Mouse (Mus musculus) 3134 (cell line): ENCODE measurements around the gene Gls2.

ENCODE experiments used
- DNase-seq: peaks from one replicate; pipeline ENCODE4 v3.0.0-alpha.2; 2011; ENCODE audit warnings: low spot score; ENCODE audit not compliant: insufficient read length; ENCODE audit errors: extremely low read depth

The Gls2 gene

DNA sequence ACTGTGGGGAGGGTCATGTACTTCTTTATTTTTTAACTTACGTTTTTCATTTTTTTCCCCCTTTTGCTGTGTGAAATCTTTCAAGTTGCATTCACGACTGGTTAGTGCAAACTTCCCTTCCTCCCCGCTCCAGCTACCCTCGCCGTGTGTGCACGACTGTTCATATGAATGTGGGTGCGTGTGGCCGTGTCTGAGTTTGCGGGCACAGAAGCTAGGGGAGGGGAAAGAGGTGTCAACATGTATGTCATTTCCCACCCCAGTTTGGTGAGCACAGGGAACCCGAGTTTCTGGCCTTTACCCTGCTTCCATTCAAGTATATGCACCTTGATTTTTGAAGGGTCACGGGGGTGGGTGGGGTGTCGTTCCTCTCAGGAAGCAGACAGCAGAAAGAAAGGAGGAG is 36.3 kb downstream of the Gls2 start:
- DNase-seq, result no peak

- no peak for DNase-seq
Measured at GRCm38 (mm10) chr10:128231146-128231545, 36.9 kb downstream of the Gls2 start.

DNA sequence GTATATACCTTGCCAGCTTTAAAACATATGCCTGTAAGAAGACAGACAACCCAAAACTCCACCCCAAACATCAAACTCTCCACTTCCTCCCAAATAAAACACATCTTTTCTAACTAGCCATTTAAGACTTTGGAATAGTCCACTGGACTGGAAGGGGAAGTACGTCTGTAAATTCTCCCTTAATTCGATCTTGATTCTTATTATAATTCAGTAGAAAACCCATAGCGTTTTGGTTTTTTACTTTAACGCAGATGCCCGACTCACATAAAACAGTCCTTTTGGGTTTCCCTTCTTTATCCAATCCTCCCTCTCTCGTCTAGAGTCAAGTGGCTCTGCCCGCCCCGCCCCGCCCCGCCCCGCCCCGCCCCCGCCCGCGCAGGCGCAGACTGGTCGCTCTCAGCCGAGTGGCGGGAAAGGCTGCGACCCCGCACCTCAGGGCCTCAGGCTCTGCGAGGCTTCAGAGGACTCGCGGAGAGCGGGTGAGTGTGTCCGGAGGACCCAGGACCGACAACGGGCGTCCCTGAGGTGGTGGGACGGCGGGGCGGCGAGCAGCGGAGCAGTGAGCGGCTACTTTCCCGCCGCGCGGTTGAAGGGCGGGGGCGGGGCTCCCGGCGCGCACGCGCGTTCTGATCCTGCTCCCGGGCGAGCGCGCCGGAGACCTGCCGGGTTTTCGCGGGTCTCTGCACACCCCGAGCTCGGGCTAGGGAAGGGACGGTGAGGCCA is 37.6 kb downstream of the Gls2 start, which contains the start of gene Timeless:
TSS of gene Timeless (plus strand) at position 369 of the 723 bp plus-strand sequence.
- peak; percentile 88 for DNase-seq

- DNase-seq, result no peak
Measured at GRCm38 (mm10) chr10:128232420-128232985, 38.2 kb downstream of the Gls2 start.

GRCm38 (mm10) chr10:128236321-128236720 is 42.1 kb downstream of the Gls2 start:
- no peak for DNase-seq

DNA sequence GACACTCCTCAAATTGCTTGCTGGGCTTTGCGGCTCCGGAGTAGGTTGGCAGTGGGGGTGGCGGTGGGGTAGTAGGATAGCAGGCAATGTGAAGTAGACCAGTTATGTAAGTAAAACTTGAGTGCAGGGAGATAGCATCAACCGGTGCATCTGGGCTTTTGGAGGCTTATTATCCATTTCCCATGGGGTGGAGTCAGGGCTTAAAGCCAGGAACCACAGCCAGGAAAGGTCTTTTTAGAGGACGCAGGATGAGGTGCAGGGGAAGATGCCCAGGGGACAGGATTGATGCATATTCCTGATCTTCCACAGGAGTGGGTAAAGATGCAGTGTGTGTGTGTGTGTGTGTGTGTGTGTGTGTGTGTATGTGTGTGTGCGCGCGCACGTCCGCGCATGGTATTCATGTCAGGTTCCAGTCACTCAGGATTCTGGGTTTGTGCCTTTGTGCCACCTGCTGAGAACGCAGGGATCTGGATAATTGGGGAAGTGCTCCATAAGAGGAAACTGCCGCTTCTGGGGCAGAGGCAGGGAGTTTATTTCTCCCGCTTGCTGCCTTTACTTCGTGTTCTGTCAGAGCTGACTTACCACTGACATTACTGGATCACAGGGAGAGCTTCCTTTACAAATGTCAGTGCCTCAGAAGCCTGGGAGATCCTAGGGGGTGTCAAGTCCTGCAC is 43.7 kb downstream of the Gls2 start:
- no peak for DNase-seq

- no peak for DNase-seq
Measured at GRCm38 (mm10) chr10:128239140-128239539, 44.9 kb downstream of the Gls2 start.

- no peak for DNase-seq
Measured at GRCm38 (mm10) chr10:128240131-128240530, 45.9 kb downstream of the Gls2 start.

GRCm38 (mm10) chr10:128243252-128243651 is 49.0 kb downstream of the Gls2 start:
- no peak for DNase-seq

DNA sequence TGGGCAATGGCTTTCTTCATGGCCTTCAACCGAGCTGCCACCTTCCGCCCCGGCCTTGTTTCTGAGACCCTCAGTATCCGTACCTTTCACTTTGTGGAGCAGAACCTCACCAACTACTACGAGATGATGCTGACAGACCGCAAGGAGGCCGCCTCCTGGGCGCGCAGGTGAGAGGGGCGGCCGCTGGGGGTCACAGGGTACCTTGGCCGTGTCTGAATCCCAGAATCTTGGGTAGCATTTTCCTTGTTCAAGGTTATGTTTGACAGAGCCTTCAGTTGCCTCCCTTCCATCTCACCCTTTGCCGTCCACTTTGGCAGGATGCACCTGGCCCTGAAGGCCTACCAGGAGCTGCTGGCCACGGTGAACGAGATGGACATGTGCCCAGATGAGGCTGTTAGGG is 49.9 kb downstream of the Gls2 start:
- DNase-seq, result no peak

GRCm38 (mm10) chr10:128247020-128247732 is 52.9 kb downstream of the Gls2 start:
- no peak for DNase-seq

- DNase-seq, result no peak
Measured at GRCm38 (mm10) chr10:128250565-128250964, 56.3 kb downstream of the Gls2 start.

DNA sequence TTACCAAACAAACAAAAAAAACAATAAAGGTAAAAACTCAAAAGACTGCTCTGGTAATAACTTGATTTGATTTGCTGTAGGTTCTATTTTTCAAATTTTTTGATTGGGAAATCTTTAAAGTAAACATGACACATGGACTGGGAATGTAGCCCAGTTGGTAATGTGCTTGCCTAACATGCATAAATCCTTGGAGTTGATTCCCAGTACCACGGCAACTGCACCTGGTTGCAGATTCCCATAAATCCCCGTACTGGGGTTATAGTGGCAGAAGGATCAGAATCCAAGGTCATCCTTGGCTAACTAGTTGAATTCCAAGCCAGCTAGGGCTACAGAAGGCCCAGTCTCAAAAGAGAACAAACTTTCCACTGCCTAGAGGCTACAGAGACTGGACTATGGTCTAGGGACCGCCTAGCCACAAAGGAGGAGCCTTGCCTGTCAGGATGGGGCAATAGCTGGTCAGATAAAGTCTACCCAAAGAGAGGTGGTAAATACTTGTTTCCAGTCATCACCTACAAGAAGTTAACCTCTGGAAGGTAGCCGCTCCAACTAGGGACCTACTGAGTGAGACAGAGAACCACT is 59.5 kb downstream of the Gls2 start, which contains the start of gene Apon:
TSS of gene Apon (plus strand) at position 420 of the 579 bp plus-strand sequence.
- peak; percentile 33 for DNase-seq

DNA sequence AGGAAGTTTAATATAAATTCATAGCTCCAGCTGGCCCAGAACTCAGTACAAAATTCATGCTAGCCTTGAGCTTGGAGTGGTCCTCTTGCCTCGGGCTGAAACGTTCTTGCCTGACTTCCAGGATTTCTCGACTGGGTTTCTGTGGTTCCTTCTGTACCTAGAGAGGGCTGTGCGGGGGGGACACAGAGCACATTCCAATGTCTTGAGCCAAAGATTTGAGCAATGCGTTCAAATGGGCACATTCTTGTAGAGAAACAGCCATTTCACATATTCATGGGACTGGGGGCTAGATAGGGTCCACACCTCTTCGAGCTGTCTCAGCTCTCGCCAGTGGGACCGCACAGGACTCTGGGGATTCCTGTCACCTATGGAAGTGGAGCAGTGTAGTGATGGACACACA is 61.7 kb downstream of the Gls2 start:
- no peak for DNase-seq

DNA sequence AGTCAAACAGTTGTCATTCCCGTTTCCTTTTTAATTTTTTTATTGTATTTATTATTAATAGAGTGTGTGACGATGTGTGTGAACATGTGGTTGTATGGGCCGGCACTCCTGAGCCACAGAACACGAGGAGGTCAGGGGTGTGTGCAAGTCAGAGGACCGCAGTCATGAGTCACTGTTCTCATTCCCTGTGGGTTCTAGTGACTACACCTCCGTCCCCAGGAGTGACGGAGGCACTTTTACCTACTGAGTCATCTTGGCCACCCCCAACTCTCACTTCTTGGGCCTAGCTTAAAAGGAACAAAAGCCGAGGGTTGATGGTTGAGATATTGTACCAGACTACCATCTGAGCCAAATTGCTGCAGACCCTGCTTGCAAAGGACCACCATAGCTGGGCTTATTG is 62.1 kb downstream of the Gls2 start:
- peak; percentile 76 for DNase-seq

GRCm38 (mm10) chr10:128258953-128259352 is 64.7 kb downstream of the Gls2 start:
- no peak for DNase-seq
